Comparison of ENCODE assay signal across 25 mouse cellular contexts in the genomic region with DNA sequence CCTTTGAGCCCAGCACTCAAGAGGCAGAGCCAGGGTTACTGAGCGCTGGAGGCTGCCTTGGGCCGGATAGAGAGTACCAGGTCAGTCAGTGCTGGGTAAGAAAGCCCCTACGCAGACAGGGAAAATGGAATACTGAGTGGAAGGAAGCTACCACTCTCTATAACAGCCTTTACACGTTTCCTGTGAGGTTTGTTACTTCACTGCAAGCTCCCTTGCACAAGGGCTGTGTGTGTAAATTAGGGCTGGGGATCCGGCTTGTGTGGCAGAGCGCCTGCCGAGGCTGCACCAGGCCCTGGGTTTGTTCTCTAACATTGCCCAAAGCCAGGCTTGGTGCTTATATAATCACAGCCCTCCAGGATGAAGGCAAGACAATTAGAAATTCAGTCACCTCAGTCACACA. TPM values are rescaled to one million over a fixed set of nuclear protein-coding genes. Genes with fewer than 3 reads are reported as not detected.
DNase-seq lines count a peak whose midpoint lies in the region; ATAC-seq lines count a peak whose summit lies in the region.
"Had no signal": no experiment of that assay in that cellular context is flagged by ENCODE, and none has a peak within 500 bp of the region (broad histone marks: within the 10 kb centered on the region; RNA-seq: fewer than 3 reads in every experiment).

No protein-coding gene starts in this region.

- H3K27me3 ChIP-seq in liver, embryonic 12.5 days (replicated peaks): no peaks in the 10 kb centered on the region
- H3K27me3 ChIP-seq: hindbrain, embryonic 13.5 days; intestine, embryonic 15.5 days; lung, embryonic 15.5 days; neural tube, embryonic 12.5 days had no signal

- no peak overlapping the region for H3K4me2 ChIP-seq in liver, embryonic 12.5 days
- H3K4me2 ChIP-seq: heart, embryonic 12.5 days; hindbrain, embryonic 13.5 days; intestine, embryonic 15.5 days; liver, embryonic 11.5 days; lung, embryonic 15.5 days; neural tube, embryonic 12.5 days had no signal

- H3K36me3 ChIP-seq in liver, embryonic 12.5 days: peaks cover 13% of the 10 kb centered on the region
- H3K36me3 ChIP-seq: heart, embryonic 12.5 days; hindbrain, embryonic 13.5 days; intestine, embryonic 15.5 days; limb, embryonic 10.5 days; neural tube, embryonic 12.5 days had no signal

- peaks cover 43% of the 10 kb centered on the region for H3K4me1 ChIP-seq in liver, embryonic 12.5 days
- H3K4me1 ChIP-seq: heart, embryonic 12.5 days; hindbrain, embryonic 13.5 days; intestine, embryonic 15.5 days; limb, embryonic 10.5 days; lung, embryonic 15.5 days; neural tube, embryonic 12.5 days had no signal

- H3K9me3 ChIP-seq in liver, embryonic 12.5 days (replicated peaks): no peaks in the 10 kb centered on the region
- H3K9me3 ChIP-seq: heart, embryonic 12.5 days; hindbrain, embryonic 13.5 days; intestine, embryonic 15.5 days; limb, embryonic 10.5 days; lung, embryonic 15.5 days; neural tube, embryonic 12.5 days had no signal

- ATAC-seq in liver, embryonic 12.5 days: no peak
- peak; percentile 96 for ATAC-seq in granulocyte monocyte progenitor cell, adult 5-6 weeks (replicated peaks; ENCODE audit: poor library complexity, severe bottlenecking)
- ATAC-seq: intestine, embryonic 15.5 days had no signal

- H3K9ac ChIP-seq in liver, embryonic 12.5 days: no peak overlapping the region
- H3K9ac ChIP-seq: heart, embryonic 12.5 days; hindbrain, embryonic 13.5 days; intestine, embryonic 15.5 days; lung, embryonic 15.5 days; neural tube, embryonic 12.5 days had no signal

- no peak for DNase-seq in liver
- peak; percentile 43 for DNase-seq in thymus, postnatal 0 days (ENCODE audit: low spot score)
- no peak for DNase-seq in thymus, postnatal 10 days (ENCODE audit: low spot score in 2 of 2)
- DNase-seq in kidney, adult 18-20 months: no peak
- DNase-seq in adrenal gland, postnatal 10 days: no peak
- DNase-seq: adrenal gland, adult 8-10 months; B cell, adult 2 months; cerebellum, adult 11 months; cerebellum, postnatal 14 days; embryo, embryonic 11 days; gastrocnemius, adult 2 months; heart, postnatal 14 days; kidney, postnatal 4 days; layer of hippocampus, adult 9-11 months; right cerebral cortex, adult 18-20 months had no signal

- 71% methylated on average over 7 of the region's 7 CpGs for WGBS in liver, embryonic 12.5 days (ENCODE audit: insufficient replicate concordance)

- no peak overlapping the region for H3K4me3 ChIP-seq in liver, embryonic 12.5 days
- H3K4me3 ChIP-seq: gastrocnemius, adult 2 months; heart, embryonic 12.5 days; hindbrain, embryonic 13.5 days; intestine, embryonic 15.5 days; limb, embryonic 10.5 days; lung, embryonic 15.5 days; neural tube, embryonic 12.5 days had no signal

- H3K27ac ChIP-seq in liver, embryonic 12.5 days: peak overlapping the region; percentile 1; the same call in 1 of the 2 replicates
- H3K27ac ChIP-seq: gastrocnemius, adult 2 months; hindbrain, embryonic 13.5 days; intestine, embryonic 15.5 days; limb, embryonic 10.5 days; lung, embryonic 15.5 days; macrophage; neural tube, embryonic 12.5 days had no signal

RNA-seq across cellular contexts. Expression of a gene that starts 17.8 kb away (rescaled TPM):
- polyA plus RNA-seq in liver, embryonic 12.5 days (2016; fragmentation: Nextera tagmentation; extraction: Ambion mirVana): 207 and 209 TPM in 2 replicates
- polyA plus RNA-seq in thymus, postnatal 0 days (2015; fragmentation: Nextera tagmentation; extraction: Ambion mirVana): 425 and 454 TPM in 2 replicates
- 130 and 136 TPM in 2 replicates for total RNA-seq in granulocyte monocyte progenitor cell, adult 5-6 weeks (2014; fragmentation: Nextera tagmentation)
- total RNA-seq in granulocyte monocyte progenitor cell, adult 5-6 weeks (2017): 58.6 and 81.1 TPM in 2 replicates
- total RNA-seq in adrenal gland, postnatal 10 days (2021): 10 to 100 TPM; 67.8 to 77.6 TPM

RNA-seq across cellular contexts. Expression of a gene that starts 40.8 kb away (rescaled TPM):
- 5.9 and 6.2 TPM in 2 replicates for polyA plus RNA-seq in liver, embryonic 12.5 days (2016; fragmentation: Nextera tagmentation; extraction: Ambion mirVana)
- 2.6 and 4.0 TPM in 2 replicates for polyA plus RNA-seq in thymus, postnatal 0 days (2015; fragmentation: Nextera tagmentation; extraction: Ambion mirVana)
- 100 and 132 TPM in 2 replicates for total RNA-seq in granulocyte monocyte progenitor cell, adult 5-6 weeks (2014; fragmentation: Nextera tagmentation)
- 51.8 and 56.2 TPM in 2 replicates for total RNA-seq in granulocyte monocyte progenitor cell, adult 5-6 weeks (2017)
- 1 to 10 TPM; 1.8 to 4.2 TPM for total RNA-seq in adrenal gland, postnatal 10 days (2021)
- total RNA-seq: gastrocnemius, adult 2 months had no signal

RNA-seq across cellular contexts. Expression of a gene that starts 57.0 kb away (rescaled TPM):
- polyA plus RNA-seq in liver, embryonic 12.5 days (2016; fragmentation: Nextera tagmentation; extraction: Ambion mirVana): 5.3 and 6.9 TPM in 2 replicates
- polyA plus RNA-seq in thymus, postnatal 0 days (2015; fragmentation: Nextera tagmentation; extraction: Ambion mirVana): 5.2 and 6.8 TPM in 2 replicates
- 4.5 and 16.1 TPM in 2 replicates for total RNA-seq in granulocyte monocyte progenitor cell, adult 5-6 weeks (2014; fragmentation: Nextera tagmentation)
- 4.2 and 6.7 TPM in 2 replicates for total RNA-seq in granulocyte monocyte progenitor cell, adult 5-6 weeks (2017)
- total RNA-seq in adrenal gland, postnatal 10 days (2021): 1 to 10 TPM; 2.8 to 3.4 TPM

Comparison
In these comparisons a context has a peak if more than half of its experiments do, and no peak if none do; other contexts are left out.
1. RNA of a gene that starts 40.8 kb away (total RNA-seq): 51.8 to 132 TPM in granulocyte monocyte progenitor cell, adult 5-6 weeks; 1.8 to 4.2 TPM in adrenal gland, postnatal 10 days; every median in the first group is over 10 times any median in the second.